Mouse (Mus musculus) adrenal gland, postnatal 25 days (tissue): ENCODE data around the gene Cdk5rap2. TPM values are rescaled to one million over a fixed set of nuclear protein-coding genes. Genes with fewer than 3 reads are reported as not detected.
A peak's percentile ranks its signal among the peaks of the same experiment; 100 is the strongest.

Source experiments
- DNase-seq: peaks from one replicate; pipeline ENCODE4 v3.0.0; 2021; ENCODE audit warnings: mixed read lengths
- long read RNA-seq: library from polyadenylated mRNA; stranded (forward); transcript quantifications from one replicate; pipeline ENCODE4 v2.0.0, GENCODE M21; 2021
- total RNA-seq: library from RNA; stranded (reverse); gene quantifications from 2 replicates; pipeline ENCODE4 v1.2.3, GENCODE M21; 2021

Cdk5rap2 gene
- total RNA-seq: 37.2 and 49.8 TPM in 2 replicates
- long read RNA-seq, partial matches to known transcripts: 16 of 22 reads
- long read RNA-seq, other reads (novel, unspliced or antisense): 6 of 22 reads

GRCm38 (mm10) chr4:70409994-70410721 is at the start of gene Cdk5rap2:
Cdk5rap2 (minus strand) TSS chr4:70410443.
- peak; percentile 94 for DNase-seq

- DNase-seq: no peak
These were observed 41.9 kb upstream of the Cdk5rap2 start for GRCm38 (mm10) chr4:70452161-70452560.

GRCm38 (mm10) chr4:70451750-70452149 is 41.5 kb upstream of the Cdk5rap2 start:
- DNase-seq: peak; percentile 35

- DNase-seq: no peak
These were observed 39.4 kb upstream of the Cdk5rap2 start for GRCm38 (mm10) chr4:70449668-70450067.

GRCm38 (mm10) chr4:70446774-70447173 is 36.5 kb upstream of the Cdk5rap2 start:
- no peak for DNase-seq

GRCm38 (mm10) chr4:70420202-70420601 is 10.0 kb upstream of the Cdk5rap2 start:
- no peak for DNase-seq

- no peak for DNase-seq
These were observed 1.9 kb upstream of the Cdk5rap2 start for GRCm38 (mm10) chr4:70412126-70412525.

- no peak for DNase-seq
These were observed 787 bp downstream of the Cdk5rap2 start for GRCm38 (mm10) chr4:70409456-70409855.

- no peak for DNase-seq
These were observed 8.0 kb downstream of the Cdk5rap2 start for GRCm38 (mm10) chr4:70402109-70402819.

GRCm38 (mm10) chr4:70399476-70399875 is 10.8 kb downstream of the Cdk5rap2 start:
- DNase-seq: no peak

GRCm38 (mm10) chr4:70399074-70399473 is 11.2 kb downstream of the Cdk5rap2 start:
- no peak for DNase-seq

GRCm38 (mm10) chr4:70398088-70398487 is 12.2 kb downstream of the Cdk5rap2 start:
- DNase-seq: no peak

GRCm38 (mm10) chr4:70396701-70397100 is 13.5 kb downstream of the Cdk5rap2 start:
- DNase-seq: no peak

GRCm38 (mm10) chr4:70394736-70395135 is 15.5 kb downstream of the Cdk5rap2 start:
- DNase-seq: no peak

GRCm38 (mm10) chr4:70391760-70392372 is 18.4 kb downstream of the Cdk5rap2 start:
- DNase-seq: no peak

GRCm38 (mm10) chr4:70391073-70391472 is 19.2 kb downstream of the Cdk5rap2 start:
- DNase-seq: no peak

GRCm38 (mm10) chr4:70386206-70386605 is 24.0 kb downstream of the Cdk5rap2 start:
- no peak for DNase-seq

GRCm38 (mm10) chr4:70377359-70377758 is 32.9 kb downstream of the Cdk5rap2 start:
- DNase-seq: no peak

- no peak for DNase-seq
These were observed 45.0 kb downstream of the Cdk5rap2 start for GRCm38 (mm10) chr4:70365061-70365858.

GRCm38 (mm10) chr4:70361366-70361765 is 48.9 kb downstream of the Cdk5rap2 start:
- DNase-seq: no peak

GRCm38 (mm10) chr4:70355659-70356350 is 54.4 kb downstream of the Cdk5rap2 start:
- peak; percentile 56 for DNase-seq

GRCm38 (mm10) chr4:70354448-70354847 is 55.8 kb downstream of the Cdk5rap2 start:
- DNase-seq: no peak
